Comparison of ENCODE assay signal across 20 mouse cellular contexts in genomic region chr14:76495022-76495421, GRCm38 (mm10).
A peak's percentile ranks its signal among the peaks of the same experiment; 100 is the strongest.
DNase-seq lines count a peak whose midpoint lies in the region; ATAC-seq and TF ChIP-seq lines count a peak whose summit lies in the region.
"Had no signal": no experiment of that assay in that cellular context is flagged by ENCODE, and none has a peak within 500 bp of the region (broad histone marks: within the 10 kb centered on the region; RNA-seq: fewer than 3 reads in every experiment).

No protein-coding gene starts in this region.

- H3K36me3 ChIP-seq in forebrain, embryonic 10.5 days (replicated peaks) = peaks cover 20% of the 10 kb centered on the region
- H3K36me3 ChIP-seq in forebrain, embryonic 16.5 days (ENCODE audit: control insufficient read depth, insufficient read depth) = 0 out of 2 replicates have a peak, but pooled peaks cover 4% of the 10 kb centered on the region
- H3K36me3 ChIP-seq in midbrain, postnatal 0 days (ENCODE audit: insufficient read depth, low read length) = no peaks in the 10 kb centered on the region
- no peaks in the 10 kb centered on the region for H3K36me3 ChIP-seq in midbrain, embryonic 15.5 days (replicated peaks)
- H3K36me3 ChIP-seq: intestine, embryonic 15.5 days had no signal

- no peaks in the 10 kb centered on the region for H3K9me3 ChIP-seq in forebrain, embryonic 10.5 days
- H3K9me3 ChIP-seq in forebrain, embryonic 16.5 days (ENCODE audit: control insufficient read depth, low read length) = no peaks in the 10 kb centered on the region
- H3K9me3 ChIP-seq in midbrain, postnatal 0 days (ENCODE audit: low read length) = no peaks in the 10 kb centered on the region
- no peaks in the 10 kb centered on the region for H3K9me3 ChIP-seq in midbrain, embryonic 15.5 days
- H3K9me3 ChIP-seq: hindbrain, embryonic 13.5 days; intestine, embryonic 15.5 days; limb, embryonic 13.5 days had no signal

- intact Hi-C loops in heart, postnatal 14 days (cut with DNase I) = no loop called here

- H3K27ac ChIP-seq in forebrain, embryonic 10.5 days = peak overlapping the region; percentile 30; the same call in 1 of the 2 replicates
- H3K27ac ChIP-seq in forebrain, embryonic 16.5 days (ENCODE audit: low read length) = no peak overlapping the region
- no peak overlapping the region for H3K27ac ChIP-seq in midbrain, postnatal 0 days (ENCODE audit: low read depth, low read length)
- no peak overlapping the region for H3K27ac ChIP-seq in midbrain, embryonic 15.5 days
- H3K27ac ChIP-seq: hindbrain, embryonic 13.5 days; intestine, embryonic 15.5 days; left cerebral cortex, adult 2 months; limb, embryonic 13.5 days; liver, embryonic 14.5 days had no signal

- peaks cover 29% of the 10 kb centered on the region for H3K4me1 ChIP-seq in forebrain, embryonic 10.5 days
- H3K4me1 ChIP-seq in forebrain, embryonic 16.5 days (replicated peaks; ENCODE audit: control insufficient read depth, insufficient read depth, low read length) = peaks cover 12% of the 10 kb centered on the region
- H3K4me1 ChIP-seq in midbrain, postnatal 0 days (ENCODE audit: insufficient read depth, low read length) = peaks cover 1% of the 10 kb centered on the region; the same call in 1 of the 2 replicates
- H3K4me1 ChIP-seq in midbrain, embryonic 15.5 days = peaks cover 10% of the 10 kb centered on the region; the same call in 1 of the 2 replicates

- H3K27me3 ChIP-seq in forebrain, embryonic 10.5 days (ENCODE audit: poor library complexity, severe bottlenecking) = no peaks in the 10 kb centered on the region
- H3K27me3 ChIP-seq in forebrain, embryonic 16.5 days (replicated peaks; ENCODE audit: control insufficient read depth, insufficient read depth, low read length) = no peaks in the 10 kb centered on the region
- H3K27me3 ChIP-seq in midbrain, postnatal 0 days (ENCODE audit: insufficient read depth, low read length) = no peaks in the 10 kb centered on the region
- no peaks in the 10 kb centered on the region for H3K27me3 ChIP-seq in midbrain, embryonic 15.5 days (replicated peaks)
- H3K27me3 ChIP-seq: hindbrain, embryonic 13.5 days; intestine, embryonic 15.5 days; limb, embryonic 13.5 days; Patski had no signal

- WGBS in forebrain, embryonic 10.5 days = 54% methylated on average over 5 of the region's 5 CpGs
- WGBS in forebrain, embryonic 16.5 days = 72% methylated on average over 5 of the region's 5 CpGs
- 64% methylated on average over 5 of the region's 5 CpGs for WGBS in midbrain, postnatal 0 days
- WGBS in midbrain, embryonic 15.5 days = 67% methylated on average over 5 of the region's 5 CpGs

- no peak for DNase-seq in forebrain, embryonic 10.5 days (ENCODE audit: extremely low spot score, low spot score)
- DNase-seq in midbrain, postnatal 0 days (ENCODE audit: low spot score) = no peak
- peak; percentile 38 for DNase-seq in kidney, adult 9 months
- DNase-seq in left cerebral cortex, adult 8-10 months (ENCODE audit: low spot score in 2 of 2) = no peak
- no peak for DNase-seq in heart, postnatal 14 days
- DNase-seq in cerebellum, postnatal 25 days = no peak
- DNase-seq: cerebellum, adult 9-10 months; gastrocnemius, postnatal 10 days; heart, adult 18-20 months had no signal

- TF ChIP-seq CTCF in midbrain, postnatal 0 days (IDR thresholded peaks at IDR 0.05) = no peak

- no peak overlapping the region for H3K9ac ChIP-seq in forebrain, embryonic 16.5 days (replicated peaks; ENCODE audit: low read depth, low read length)
- H3K9ac ChIP-seq in midbrain, postnatal 0 days (replicated peaks; ENCODE audit: low read length, poor library complexity, severe bottlenecking) = 0 out of 2 replicates have a peak overlapping the region, but pooled peaks have one; percentile 19
- no peak overlapping the region for H3K9ac ChIP-seq in midbrain, embryonic 15.5 days
- H3K9ac ChIP-seq: hindbrain, embryonic 13.5 days; intestine, embryonic 15.5 days; limb, embryonic 13.5 days; liver, embryonic 14.5 days had no signal

- no peak for ATAC-seq in forebrain, embryonic 16.5 days
- no peak for ATAC-seq in midbrain, postnatal 0 days (ENCODE audit: low FRiP score)
- no peak for ATAC-seq in midbrain, embryonic 15.5 days (replicated peaks)
- ATAC-seq: forebrain, embryonic 14.5 days; intestine, embryonic 15.5 days; lung, postnatal 0 days; Patski had no signal

- H3K4me2 ChIP-seq in forebrain, embryonic 16.5 days (ENCODE audit: low read length) = no peak overlapping the region
- H3K4me2 ChIP-seq in midbrain, postnatal 0 days (ENCODE audit: low read depth, low read length, poor library complexity, severe bottlenecking) = no peak overlapping the region
- no peak overlapping the region for H3K4me2 ChIP-seq in midbrain, embryonic 15.5 days
- H3K4me2 ChIP-seq: hindbrain, embryonic 13.5 days; intestine, embryonic 15.5 days; limb, embryonic 13.5 days had no signal

- H3K4me3 ChIP-seq in forebrain, embryonic 10.5 days = no peak overlapping the region
- H3K4me3 ChIP-seq in forebrain, embryonic 16.5 days (replicated peaks; ENCODE audit: low read length) = no peak overlapping the region
- no peak overlapping the region for H3K4me3 ChIP-seq in midbrain, postnatal 0 days (ENCODE audit: low read depth, low read length)
- H3K4me3 ChIP-seq in midbrain, embryonic 15.5 days = no peak overlapping the region
- H3K4me3 ChIP-seq: hindbrain, embryonic 13.5 days; intestine, embryonic 15.5 days; left cerebral cortex, adult 2 months; limb, embryonic 13.5 days; myocyte had no signal
